17 mouse cellular contexts compared by ENCODE assay signal in the genomic region with DNA sequence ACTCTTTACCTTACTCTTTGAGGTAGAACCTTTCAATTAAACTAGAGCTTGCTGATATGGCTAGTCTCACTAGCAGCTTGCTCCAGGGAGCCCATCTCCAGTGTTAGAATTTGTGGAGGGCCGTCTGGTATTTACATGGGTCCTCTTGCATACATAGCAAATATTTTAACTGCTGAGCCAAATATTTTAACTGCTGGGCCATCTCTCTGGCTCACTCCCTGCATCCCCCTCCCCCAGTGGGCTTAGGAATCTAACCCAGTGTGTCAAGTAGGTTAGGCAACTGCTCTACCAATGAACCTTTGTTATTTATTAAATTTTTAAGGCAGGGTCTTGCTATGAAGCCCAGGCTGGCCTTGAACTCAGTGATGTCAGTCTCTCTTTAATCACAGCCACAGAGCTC.
"Had no signal": no experiment of that assay in that cellular context is flagged by ENCODE, and none has a peak within 500 bp of the region (broad histone marks: within the 10 kb centered on the region; RNA-seq: fewer than 3 reads in every experiment).

No protein-coding gene starts in this region.

- H3K4me2 ChIP-seq: kidney, embryonic 15.5 days; limb, embryonic 12.5 days; limb, embryonic 15.5 days; liver, embryonic 11.5 days; midbrain, embryonic 13.5 days had no signal

- H3K9me3 ChIP-seq: kidney, embryonic 15.5 days; limb, embryonic 12.5 days; limb, embryonic 15.5 days; midbrain, embryonic 10.5 days; midbrain, embryonic 13.5 days had no signal

- DNase-seq: kidney, adult 2 months; kidney, postnatal 10 days; kidney, postnatal 36 days; left cerebral cortex, postnatal 4 days; liver, postnatal 0 days; thymus, adult 18-20 months; thymus, postnatal 36 days had no signal

- H3K4me3 ChIP-seq: kidney, embryonic 15.5 days; limb, embryonic 12.5 days; limb, embryonic 15.5 days; megakaryocyte, embryonic 14.5 days; midbrain, embryonic 10.5 days; midbrain, embryonic 13.5 days had no signal

- H3K27me3 ChIP-seq: kidney, embryonic 15.5 days; limb, embryonic 12.5 days; limb, embryonic 15.5 days; midbrain, embryonic 13.5 days had no signal

- H3K9ac ChIP-seq: kidney, embryonic 15.5 days; limb, embryonic 12.5 days; limb, embryonic 15.5 days; liver, embryonic 14.5 days; liver, postnatal 0 days; midbrain, embryonic 13.5 days had no signal

- H3K4me1 ChIP-seq: kidney, embryonic 15.5 days; limb, embryonic 12.5 days; limb, embryonic 15.5 days; midbrain, embryonic 13.5 days had no signal

- ATAC-seq: intestine, postnatal 0 days; liver, postnatal 0 days; midbrain, embryonic 13.5 days; midbrain, embryonic 16.5 days had no signal

- H3K36me3 ChIP-seq: kidney, embryonic 15.5 days; limb, embryonic 12.5 days; limb, embryonic 15.5 days; midbrain, embryonic 10.5 days; midbrain, embryonic 13.5 days had no signal

- H3K27ac ChIP-seq: kidney, embryonic 15.5 days; limb, embryonic 12.5 days; limb, embryonic 15.5 days; liver, embryonic 14.5 days; midbrain, embryonic 10.5 days; midbrain, embryonic 13.5 days had no signal
